Mouse (Mus musculus) spleen, postnatal 14 days (tissue): ENCODE measurements around the gene Lim2.
A peak's percentile ranks its signal among the peaks of the same experiment; 100 is the strongest.
"Not testable (repeated sequence)": the region's sequence is repeated elsewhere in the genome, so short reads cannot be mapped to it uniquely, and the experiment has no call there.

Experiments
- DNase-seq, 2 experiments: peaks; one replicate each; pipeline ENCODE4 v3.0.0; 2021 to 2022; ENCODE audit warnings: low spot score in 2 of 2

Gene Lim2

DNA sequence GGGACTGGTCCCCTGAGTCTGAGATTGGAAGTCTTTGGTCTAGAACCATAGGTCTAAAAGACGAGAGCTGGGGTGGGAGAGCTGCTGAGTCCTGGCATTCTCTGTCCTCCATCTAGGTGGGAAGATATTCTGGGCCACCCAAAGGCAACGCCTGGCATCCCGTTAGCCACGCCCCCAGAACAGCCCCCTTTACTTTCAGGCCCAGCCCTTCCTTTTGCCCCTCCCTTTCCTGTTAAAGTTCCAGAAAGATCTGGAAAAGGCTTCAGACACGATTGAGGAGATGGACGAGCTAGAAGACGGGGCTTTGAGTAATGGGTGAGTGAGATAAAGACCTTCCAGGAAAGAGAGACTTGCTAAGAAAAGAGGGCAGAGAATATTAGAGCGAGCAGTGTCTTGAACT is at the start of gene Lim2:
Gene Lim2, plus strand, starts transcription at position 265 of the 400 bp plus-strand sequence.
- DNase-seq, result no peak

DNA sequence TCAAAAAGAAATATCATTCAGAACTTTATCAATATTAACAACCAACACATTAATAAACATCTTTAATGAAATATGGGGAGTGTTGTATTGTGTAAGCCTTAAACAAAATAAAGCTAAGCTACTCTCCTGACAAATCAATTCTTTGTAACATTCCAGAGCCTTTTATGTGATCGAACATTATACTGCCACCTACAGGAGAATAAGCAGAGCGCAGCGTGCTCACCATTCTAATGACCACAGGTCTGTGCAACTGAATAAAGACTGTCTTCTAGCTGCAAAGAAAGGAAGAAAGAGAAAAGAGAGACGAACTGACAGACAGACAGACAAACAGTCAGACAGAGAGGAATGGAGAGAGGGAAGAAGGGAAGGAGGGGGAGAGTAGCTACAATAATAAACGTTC is 49.2 kb upstream of the Lim2 start:
- DNase-seq, result no peak

DNA sequence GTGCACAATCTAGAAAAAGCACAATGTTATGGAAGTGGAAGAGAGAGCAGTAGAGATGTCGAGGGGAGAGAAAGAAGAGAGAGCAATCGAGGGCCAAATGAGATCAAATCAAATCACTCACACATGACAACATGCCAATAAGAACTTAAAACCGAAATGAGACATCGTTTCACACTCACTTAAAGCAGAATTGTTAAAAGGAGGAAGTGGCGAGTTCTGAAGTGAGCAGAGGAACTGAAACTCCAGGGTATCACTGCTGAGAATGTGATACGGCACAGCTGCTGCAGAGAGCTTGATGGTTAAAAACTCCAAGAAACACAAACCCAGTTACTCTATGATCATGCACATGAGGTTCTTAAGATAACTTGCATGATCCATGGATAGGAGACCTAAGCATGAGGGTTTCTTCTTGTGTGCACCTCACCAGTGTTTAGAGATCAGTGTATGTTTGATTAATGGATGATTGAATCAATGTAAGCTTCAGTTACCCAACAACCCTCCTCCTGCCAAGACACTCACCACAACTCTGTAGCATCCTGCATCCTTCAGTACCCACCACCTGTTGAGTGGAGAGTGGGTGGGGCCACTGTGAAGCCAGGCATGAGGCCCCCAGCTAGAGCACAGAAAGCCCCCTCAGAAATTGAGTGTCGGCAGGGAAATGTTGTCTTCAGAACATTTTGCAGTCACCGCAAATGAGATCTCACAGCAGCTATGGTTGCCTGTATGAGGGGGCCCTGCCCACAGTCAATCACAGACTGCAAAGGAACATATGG is 34.9 kb upstream of the Lim2 start:
- peak; percentile 9 to 33 for DNase-seq

DNA sequence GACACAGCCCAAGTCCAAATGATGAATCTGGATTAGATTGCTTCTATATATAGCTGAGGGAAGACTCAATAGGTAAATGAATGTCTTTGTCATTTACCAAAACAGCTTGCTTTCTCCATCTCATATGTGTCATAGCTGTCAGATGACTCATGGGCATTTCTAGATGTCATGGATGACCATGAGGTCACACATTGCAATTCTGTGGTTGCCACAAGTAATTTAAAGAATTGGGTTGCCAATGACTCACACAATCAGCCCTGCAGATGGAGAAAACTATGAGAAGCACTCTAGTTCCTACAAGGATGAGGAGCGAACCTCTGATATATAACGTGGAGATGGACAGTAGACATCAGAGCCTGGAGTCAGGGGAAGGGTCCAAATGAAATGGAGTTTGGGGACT is 28.0 kb upstream of the Lim2 start:
- no peak for DNase-seq

DNA sequence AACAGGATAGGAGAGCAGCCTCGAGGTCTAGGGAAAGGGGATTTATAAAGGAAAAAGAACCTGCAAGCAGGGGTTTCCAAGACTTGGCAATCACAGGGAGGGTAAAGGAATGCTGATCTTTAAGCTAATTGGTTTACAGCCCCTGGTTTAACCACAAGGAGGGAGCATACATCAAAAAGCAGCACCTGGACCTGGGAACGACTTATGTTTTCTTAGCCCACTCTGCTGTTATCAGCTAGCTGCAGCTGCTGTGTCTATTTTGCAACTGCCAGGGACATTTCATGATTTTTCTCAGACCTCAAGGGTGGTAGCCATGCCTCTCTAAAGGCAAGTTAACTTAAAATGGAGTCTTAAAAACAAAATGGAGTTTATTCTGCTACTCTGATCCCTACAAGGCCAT is 24.8 kb upstream of the Lim2 start:
- DNase-seq, result no peak

DNA sequence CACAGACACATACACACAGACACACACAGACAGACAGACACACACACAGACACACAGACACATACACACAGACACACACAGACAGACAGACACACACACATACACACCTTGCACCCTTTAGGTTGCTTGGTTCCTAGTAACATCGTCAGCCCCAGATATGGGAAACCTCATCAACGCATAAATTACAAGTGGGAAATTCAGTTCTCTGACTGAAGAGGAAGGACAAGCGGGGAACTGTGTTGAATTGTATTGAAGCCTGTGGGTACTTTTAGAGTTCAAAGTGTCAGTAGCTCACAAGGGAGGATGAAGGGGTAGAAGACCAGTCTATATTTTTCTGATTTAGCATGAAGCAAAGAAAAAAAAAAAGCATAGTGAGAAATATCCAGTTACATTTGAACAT is 19.9 kb upstream of the Lim2 start:
- DNase-seq, result no peak

DNA sequence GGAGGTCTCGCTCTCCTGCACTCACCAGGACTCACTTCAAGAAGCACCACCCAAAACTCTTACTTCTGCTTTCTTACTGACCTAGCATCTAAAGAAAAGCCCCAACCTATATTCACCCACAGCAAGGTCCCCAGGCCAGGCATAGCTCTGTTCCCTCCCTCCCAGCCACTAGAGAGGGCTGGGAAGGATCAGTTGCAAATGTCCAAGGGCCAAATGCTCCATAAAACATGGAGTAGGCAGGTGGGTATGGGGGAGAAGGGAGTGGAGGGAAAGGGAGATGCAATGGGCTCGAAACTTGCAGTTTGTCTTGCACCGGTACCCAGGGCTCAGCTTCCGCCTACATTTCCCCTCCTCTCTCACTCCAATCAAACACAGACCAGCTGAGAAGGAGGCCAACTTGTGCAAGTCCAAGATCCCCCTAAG is 19.3 kb upstream of the Lim2 start, which contains the start of gene Siglecg:
Gene Siglecg, plus strand, starts transcription at position 74 of the 423 bp plus-strand sequence.
- peak; percentile 11 to 34 for DNase-seq

DNA sequence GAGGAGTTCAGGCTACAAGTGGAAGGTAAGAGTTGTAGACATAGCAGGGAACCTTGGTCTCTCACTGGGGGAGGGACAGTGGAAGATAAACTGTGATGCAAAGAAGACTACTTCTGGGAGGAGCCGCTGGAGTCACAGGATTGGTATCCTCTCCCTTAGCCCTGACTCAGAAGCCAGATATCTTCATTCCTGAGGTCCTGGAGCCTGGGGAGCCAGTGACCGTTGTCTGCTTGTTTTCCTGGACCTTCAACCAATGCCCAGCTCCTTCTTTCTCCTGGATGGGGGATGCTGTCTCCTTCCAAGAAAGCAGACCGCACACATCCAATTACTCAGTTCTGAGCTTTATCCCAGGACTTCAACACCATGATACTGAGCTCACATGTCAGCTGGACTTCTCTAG is 18.4 kb upstream of the Lim2 start:
- DNase-seq, result no peak

DNA sequence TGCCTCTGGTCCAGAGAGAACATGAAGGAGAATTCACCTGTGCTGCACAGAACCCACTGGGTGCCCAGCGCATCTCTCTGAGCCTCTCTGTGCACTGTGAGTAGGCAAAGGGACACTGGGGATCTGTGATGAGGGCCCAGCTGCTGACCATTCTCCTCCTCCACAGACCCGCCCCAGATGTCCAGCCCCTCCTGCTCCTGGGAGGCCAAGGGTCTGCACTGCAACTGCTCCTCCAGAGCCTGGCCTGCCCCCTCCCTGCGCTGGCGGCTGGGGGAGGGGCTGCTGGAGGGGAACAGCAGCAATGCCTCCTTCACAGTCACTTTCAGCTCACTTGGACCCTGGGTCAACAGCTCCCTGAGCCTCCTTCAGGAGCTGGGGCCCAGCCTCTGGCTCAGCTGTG is 15.7 kb upstream of the Lim2 start:
- not testable (repeated sequence) for DNase-seq

DNA sequence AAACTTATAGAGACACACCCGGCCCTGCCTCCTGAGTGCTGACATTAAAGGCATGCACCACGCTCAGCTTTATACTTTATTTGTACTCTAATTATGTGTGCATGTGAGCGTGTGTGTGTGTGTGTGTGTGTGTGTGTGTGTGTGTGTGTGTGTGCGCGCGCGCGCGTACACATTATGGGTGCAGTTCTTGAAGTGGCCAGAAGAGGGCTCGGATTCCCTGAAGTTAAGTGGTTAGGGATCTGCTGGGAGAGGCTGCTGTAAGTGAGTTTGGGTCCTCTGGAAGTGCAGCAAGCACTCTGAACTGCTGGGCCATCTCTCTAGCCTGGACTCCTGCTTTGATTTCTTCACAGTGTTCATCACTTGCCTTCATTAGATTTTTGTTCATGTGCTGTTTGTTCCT is 10.2 kb upstream of the Lim2 start:
- DNase-seq, result no peak

DNA sequence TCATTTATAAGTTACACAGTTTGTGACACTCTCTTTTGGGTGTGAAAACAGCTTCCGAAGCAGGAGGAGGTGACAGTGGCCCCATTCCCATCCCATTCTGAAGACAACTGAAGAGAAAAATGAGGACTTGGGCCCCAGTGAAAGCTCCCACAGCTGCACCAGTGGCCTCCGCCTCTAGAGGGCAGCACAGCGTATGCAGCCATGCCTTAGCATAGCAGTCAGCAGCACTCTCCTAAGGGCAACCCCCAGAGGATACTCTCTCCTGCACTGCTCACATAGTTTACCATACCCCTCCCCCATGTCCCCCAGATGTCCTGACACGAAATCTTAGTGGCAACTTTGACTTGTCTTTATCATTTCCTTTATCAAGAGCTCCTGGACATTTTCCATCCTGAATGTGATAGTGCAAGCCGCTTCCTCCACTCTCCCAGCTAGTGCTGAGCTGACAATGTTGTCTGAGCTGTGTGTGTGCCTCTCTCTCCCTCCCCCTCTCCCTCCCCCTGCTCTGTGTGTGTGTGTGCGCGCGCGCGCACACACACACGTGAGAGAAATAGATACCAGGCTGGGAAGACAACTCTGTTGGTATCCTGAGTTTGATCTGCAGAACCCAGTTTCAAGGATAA is 4.4 kb upstream of the Lim2 start:
- peak; percentile 63 to 79 for DNase-seq

DNA sequence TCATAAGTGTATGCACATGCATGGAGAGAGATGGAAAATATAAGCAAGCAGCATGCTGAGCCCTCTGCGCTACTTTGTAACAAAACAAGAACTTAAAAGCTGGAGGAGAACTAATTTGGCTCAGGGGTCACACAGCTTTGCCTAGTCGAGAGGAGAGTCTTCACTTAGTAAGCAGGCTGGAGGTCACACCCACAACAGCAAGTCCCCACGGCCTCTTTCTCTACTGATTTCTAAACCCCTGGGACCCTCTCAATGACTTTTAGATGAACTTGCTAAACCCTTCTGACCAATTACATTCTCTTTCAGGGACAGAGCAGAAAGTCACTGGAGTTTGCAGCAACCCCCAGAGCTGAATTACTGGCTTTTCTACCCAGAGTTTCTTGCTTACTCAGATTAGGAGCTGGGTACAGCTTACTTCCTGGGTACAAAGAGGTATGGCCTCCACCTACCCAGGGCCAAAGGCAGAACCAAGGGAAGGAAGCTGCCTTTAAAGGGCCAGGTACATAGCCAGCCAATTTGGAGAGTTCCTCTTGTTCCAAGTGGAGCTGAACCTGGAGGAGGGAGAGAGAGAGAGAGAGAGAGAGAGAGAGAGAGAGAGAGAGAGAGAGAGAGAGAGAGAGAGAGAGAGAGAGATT is 3.4 kb upstream of the Lim2 start:
- no peak for DNase-seq

DNA sequence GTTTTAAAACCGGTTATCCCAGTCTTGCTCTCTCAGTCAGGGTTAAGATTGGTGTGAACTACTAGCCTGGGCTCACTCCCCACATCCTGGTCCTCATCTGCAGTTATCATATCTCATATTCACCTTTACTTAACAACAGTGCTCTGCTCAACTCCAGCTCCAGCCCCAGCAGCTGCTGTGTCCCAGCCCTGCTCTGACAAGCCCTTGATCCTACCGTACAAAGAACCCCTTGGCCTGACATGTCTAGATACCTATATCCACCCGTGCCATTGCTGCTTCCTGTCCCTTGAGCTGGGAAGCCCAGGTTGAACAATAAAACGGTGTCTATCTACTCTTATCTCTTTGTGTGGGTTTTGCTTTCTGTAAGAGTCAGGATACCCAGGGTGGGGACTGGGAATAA is 2.0 kb downstream of the Lim2 start:
- DNase-seq, result no peak

DNA sequence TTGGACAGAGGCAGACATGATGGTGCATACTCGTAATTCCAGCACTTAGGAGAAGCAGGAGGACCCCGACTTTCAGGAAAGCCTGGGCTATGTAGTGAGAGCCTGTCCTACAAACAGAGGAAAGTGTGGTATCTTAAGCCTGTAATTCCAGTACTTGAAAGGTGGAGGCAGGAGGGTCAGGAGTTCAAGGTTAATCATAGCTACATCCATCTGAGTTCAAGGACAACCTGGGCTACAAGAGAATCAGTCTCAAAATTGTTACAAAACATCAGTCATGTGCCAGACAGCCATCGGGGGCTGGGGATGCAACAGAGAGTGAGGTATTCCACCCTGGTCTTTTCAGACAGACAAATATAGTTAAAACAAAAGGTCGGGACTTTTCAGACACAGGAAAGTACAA is 5.4 kb downstream of the Lim2 start:
- DNase-seq, result no peak

DNA sequence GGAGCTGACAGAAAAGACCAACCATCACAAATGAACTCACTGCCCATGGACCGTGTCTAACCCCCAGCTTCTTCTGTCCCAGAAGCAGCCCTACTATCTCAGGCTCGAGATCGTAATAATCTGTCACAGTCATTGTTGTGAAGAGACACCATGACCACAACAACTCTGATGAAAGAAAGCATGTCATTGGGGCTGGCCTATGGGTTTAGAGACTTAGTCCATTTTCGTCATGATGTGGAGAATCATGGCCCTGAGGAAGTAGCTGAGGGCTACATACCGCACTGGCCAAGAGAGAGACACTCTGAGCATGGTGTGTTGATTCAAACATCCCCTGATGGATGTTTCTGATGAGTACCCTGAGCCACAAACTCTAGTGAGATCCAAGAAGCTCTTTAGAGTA is 7.2 kb downstream of the Lim2 start:
- DNase-seq, result no peak

DNA sequence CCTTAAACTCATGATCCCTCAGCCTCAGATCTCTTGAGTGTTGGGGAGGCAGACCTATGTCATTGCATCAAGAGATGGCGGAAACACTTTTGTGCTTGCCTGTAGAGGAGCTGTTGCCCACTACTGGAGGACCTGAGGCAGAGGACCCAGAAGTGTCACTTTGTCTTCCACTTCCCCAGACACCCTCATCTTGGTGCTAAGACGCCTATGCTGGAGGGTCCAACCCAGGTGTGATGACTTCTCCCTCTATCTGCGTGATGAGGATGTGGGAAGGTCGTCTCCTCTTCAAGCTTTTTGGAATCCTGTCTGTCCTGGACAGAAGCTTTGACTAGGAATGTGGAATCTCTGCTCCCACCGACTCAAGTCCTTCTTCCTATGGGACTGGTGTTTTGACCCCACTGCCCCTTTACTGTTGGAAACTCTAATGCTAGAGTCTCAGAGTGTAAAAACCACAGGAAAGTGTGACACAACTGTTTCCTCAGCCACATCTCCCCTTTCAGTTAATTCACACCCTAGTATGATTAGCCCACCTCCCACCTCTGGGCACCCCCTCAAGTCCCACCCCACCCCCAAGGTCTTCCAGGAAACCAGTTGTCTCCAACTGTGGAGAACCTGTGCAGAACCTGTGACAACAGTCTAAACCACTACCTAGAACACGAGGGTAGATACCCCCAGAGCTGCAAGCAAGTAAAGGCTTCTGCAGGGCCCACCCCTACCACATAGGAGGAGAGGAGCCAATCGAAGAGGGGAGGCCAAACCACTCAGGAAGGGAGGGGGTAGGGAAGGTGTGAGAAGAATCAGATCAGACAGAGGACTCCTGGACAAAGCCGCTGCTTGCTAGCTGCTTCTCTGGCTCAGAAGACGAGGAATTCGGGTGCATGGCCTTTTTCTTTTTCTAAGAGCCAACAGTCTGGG is 9.1 kb downstream of the Lim2 start, which contains the start of gene Nkg7:
Gene Nkg7, plus strand, starts transcription at position 733 of the 915 bp plus-strand sequence.
- no peak for DNase-seq

DNA sequence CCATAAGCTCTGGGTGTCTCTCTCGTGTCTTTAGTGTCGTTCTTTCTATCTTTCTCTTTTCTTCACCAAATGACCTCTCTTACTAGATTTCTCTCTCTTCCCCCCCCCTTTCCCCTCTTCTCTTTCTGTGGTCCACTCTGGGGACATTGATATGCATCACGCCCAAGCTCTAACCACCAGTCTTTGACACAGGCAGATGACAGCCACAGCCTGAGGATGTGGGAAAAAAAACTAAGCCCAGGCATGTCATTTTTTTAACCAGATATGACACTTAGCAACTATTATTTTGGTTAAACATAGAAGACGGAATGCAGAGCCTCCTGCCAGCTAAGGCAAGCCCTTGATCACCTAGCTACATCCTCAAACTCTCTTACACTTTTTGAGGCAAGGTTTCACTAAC is 11.1 kb downstream of the Lim2 start:
- no peak for DNase-seq

DNA sequence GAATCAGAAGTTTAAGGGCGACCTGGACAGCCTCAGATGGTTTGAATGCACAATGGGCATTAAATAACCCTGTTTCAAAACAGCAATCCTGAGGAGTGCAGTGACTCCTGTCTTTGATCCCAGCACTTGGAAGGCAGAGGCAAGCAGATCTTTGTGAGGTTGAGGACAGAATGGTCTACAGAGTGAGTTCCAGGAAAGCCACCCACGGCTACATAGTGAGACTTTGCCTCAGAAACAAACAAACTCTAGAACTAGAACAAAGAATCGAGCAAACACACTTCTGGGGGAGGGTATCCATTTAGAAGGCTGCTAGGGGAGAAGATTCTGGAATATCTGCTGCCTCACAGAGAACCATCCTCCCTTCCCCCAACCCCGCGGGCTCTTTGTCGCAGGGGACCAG is 13.0 kb downstream of the Lim2 start, which contains the start of gene Cldnd2:
Gene Cldnd2, plus strand, starts transcription at position 301 of the 400 bp plus-strand sequence.
- DNase-seq, result no peak

DNA sequence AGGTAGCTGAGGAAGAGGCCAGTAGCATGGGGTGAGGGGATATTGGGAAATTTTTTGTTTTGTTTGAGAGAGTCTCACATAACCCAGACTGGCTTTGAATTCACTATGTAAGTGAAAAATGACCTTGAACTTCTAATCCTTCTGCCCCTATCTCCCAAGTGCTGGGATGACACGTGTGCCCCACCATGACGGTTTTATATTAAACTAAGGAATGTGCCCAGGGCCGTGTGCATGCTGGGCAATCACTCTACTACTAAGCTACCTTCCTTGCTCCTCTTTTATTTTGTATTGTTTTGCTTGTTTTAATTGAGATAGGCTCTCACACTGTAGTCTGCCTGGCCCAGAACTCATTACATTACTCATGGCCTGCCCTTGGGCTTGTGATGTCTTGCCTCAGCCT is 13.6 kb downstream of the Lim2 start:
- no peak for DNase-seq

DNA sequence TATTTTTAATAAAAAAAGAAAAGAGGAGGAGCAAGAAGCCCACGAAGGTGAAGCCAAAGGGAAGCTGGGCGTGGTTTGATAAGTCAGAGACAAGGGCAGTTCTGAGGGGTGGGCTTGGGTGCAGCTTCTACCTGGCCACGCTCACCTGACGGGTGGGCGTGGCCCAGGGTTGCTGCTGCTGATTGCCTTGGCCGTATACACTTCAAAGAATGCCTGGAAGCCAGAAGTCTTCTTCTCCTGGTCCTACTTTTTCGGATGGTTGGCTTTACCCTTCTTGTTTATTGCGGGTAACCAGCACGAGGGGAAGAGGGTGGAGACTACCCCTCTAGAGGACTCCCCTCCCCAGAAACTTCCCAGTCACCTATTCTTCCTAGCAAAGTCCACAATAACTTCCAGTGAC is 15.2 kb downstream of the Lim2 start:
- DNase-seq, result no peak

DNA sequence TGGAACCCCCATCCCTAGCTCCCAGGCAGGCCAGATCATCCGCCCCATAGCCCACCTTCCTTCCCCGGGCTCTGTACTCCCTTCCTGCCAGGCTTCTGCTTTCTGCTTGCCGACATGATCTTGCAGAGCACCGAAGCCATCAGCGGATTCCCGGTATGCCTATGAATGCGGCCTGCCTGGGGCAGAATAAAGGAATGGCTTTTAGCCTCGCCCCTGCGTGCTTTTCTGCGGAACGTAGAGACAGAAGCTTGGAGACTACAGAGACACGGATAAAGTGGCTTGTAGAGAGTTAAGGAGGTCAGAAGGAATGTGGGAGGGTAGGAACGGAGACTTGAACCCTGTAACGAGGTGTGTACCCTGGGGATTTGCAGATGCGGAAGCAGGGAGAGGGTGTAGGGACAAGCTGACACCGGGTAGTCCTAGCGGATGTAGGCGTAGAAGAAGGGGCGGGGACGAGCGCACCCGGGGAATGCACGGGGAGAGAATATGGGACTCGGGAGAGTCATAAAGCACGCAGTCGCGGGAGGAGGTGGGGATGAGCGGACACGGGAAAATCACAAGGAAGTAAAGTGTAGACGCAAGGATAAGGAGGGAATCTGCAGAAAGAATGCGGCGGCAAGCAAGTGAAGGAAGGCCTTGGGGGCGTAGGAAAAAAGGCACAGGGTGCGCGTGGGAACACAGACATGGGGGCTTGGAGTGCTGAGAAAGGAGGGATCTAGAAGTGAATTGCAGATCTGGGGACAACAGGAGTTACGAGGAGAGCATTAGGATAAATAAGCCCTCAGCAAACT is 15.9 kb downstream of the Lim2 start:
- DNase-seq, result peak; percentile 50 to 54
